Mouse (Mus musculus): Measurements from ENCODE around the gene Cdh24. TPM values are rescaled to one million over a fixed set of nuclear protein-coding genes. Genes with fewer than 3 reads are reported as not detected.
A peak's percentile ranks its signal among the peaks of the same experiment; 100 is the strongest.

The Cdh24 gene
- polyA plus RNA-seq, 1 experiment from 2014 or later: 4.1 TPM

DNA sequence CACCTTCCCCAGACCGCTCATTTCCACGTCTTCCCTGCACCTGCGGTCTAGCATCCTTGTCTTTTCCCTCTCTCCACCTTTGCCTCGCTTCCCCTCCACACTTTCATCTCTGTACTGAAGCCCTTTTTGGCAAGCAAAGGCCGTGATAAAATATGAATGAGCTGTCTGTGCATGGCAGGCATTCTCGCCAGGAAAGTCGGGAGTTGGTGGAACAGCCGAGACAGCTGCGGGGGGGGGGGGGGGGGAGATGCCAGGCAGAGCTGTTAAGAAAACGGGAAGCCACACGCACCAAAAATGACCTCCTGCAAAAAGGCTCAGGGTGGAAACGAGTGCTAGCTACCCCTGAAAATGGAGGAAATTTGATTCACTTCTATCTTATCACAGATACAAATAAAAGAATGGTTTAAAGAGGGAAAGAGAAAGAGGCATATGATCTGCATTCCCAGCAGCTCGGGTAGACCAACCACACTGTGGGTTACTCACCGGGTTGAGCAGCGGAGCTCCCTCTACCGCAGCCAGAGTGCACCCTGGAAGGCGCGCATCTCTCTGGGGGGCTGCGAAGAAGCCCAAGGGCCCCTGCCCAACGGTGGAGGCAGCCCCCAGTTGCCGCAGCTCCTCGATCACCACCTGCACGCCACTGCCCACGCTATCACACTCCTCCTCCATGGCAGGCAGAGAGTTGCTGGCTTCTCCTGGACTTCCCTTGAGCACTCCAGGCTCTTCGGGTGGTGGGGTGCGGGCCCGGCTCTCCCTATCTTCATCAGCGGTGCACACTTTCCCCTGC, 46.3 kb downstream of the Cdh24 start:
- 0 out of 2 replicates have a peak, but pooled peaks cover 3% of the 10 kb centered on the region for H3K9me3 ChIP-seq (replicated peaks)
- WGBS: 69% methylated on average over 28 of the region's 28 CpGs
- H3K27me3 ChIP-seq (ENCODE audit: low read depth, poor library complexity, severe bottlenecking): no peaks in the 10 kb centered on the region
- H3K36me3 ChIP-seq: peaks cover 56% of the 10 kb centered on the region
- peaks cover 7% of the 10 kb centered on the region; the same call in 1 of the 2 replicates for H3K4me1 ChIP-seq
- no peak overlapping the region for H3K27ac ChIP-seq (replicated peaks)
- no peak overlapping the region for H3K4me3 ChIP-seq
- DNase-seq (ENCODE audit: low spot score): no peak

DNA sequence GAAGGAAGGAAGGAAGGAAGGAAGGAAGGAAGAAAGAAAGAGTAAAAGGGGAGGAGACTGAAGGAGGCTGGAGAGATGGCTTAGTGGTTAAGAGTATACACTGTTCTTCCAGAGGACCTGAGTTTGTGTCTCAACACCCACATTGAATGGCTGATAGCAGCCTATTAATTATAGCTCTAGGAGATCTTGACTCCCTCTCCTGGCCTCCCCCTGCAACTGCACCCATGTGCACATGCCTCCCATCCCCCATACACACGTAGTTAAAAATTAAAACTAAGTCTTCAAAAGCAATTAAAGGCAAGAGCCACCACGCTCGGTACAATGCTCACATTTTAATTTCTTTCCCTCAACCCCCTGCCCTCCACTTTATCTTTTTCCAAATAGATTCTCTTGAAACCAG, 47.1 kb downstream of the Cdh24 start:
- Histone ChIP-seq H3K36me3 (peaks cover 51% of the 10 kb centered on the region), H3K4me3 (no peak overlapping the region), H3K9me3 (replicated peaks) (0 out of 2 replicates have a peak, but pooled peaks cover 3% of the 10 kb centered on the region), H3K27ac (replicated peaks) (no peak overlapping the region), H3K4me1 (peaks cover 7% of the 10 kb centered on the region; the same call in 1 of the 2 replicates), H3K27me3 (ENCODE audit: low read depth, poor library complexity, severe bottlenecking) (no peaks in the 10 kb centered on the region)
- 92% methylated on average over 3 of the region's 3 CpGs for WGBS
- DNase-seq (ENCODE audit: low spot score): no peak

DNA sequence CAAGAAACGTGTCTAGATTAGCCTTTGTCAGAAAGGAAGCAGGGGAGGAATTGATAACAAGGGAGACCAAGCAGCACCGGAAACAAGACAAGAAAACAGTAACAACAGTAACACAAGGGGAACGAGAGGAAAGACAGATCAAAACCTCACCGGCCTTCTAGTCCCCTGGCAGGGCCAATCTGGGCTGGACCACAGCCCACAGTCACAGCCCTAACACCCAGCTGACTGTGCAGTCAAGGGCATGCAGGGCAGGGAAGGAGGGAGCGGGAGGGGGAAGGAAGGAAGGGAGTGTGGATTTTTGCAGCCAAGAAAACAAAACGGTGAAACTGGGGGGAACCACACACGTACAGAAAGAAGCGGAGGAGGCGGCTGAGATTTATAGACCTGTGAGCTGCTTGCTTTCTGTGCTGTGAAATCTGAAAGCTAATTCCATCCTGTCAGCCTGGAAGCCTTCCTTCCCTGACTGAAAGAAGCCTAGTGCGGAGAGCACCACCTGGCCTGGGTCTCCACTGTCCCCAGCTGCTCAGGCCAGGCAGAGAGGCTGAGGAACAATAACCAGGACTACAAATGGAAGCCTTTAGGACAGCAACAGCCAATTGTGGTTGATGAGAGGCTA, 48.7 kb downstream of the Cdh24 start:
- DNase-seq (ENCODE audit: low spot score): no peak
- H3K27ac ChIP-seq (replicated peaks): peak overlapping the region; percentile 64
- WGBS: 82% methylated on average over 10 of the region's 10 CpGs

GRCm38 (mm10) chr14:54591056-54591455, 50.1 kb downstream of the Cdh24 start:
- no peak for DNase-seq (ENCODE audit: low spot score)
- H3K4me1 ChIP-seq: peaks cover 7% of the 10 kb centered on the region; the same call in 1 of the 2 replicates
- H3K27me3 ChIP-seq (ENCODE audit: low read depth, poor library complexity, severe bottlenecking): no peaks in the 10 kb centered on the region
- WGBS: 90% methylated on average over 16 of the region's 16 CpGs
- H3K9me3 ChIP-seq (replicated peaks): 0 out of 2 replicates have a peak, but pooled peaks cover 3% of the 10 kb centered on the region
- no peak overlapping the region for H3K4me3 ChIP-seq
- no peak overlapping the region for H3K27ac ChIP-seq (replicated peaks)
- H3K36me3 ChIP-seq: peaks cover 42% of the 10 kb centered on the region

More for the DNA sequence above, 48.7 kb downstream of the Cdh24 start:
- peaks cover 7% of the 10 kb centered on the region; the same call in 1 of the 2 replicates for H3K4me1 ChIP-seq
- peaks cover 44% of the 10 kb centered on the region for H3K36me3 ChIP-seq
- H3K9me3 ChIP-seq (replicated peaks): 0 out of 2 replicates have a peak, but pooled peaks cover 3% of the 10 kb centered on the region
- no peak overlapping the region for H3K4me3 ChIP-seq
- no peaks in the 10 kb centered on the region for H3K27me3 ChIP-seq (ENCODE audit: low read depth, poor library complexity, severe bottlenecking)

GRCm38 (mm10) chr14:54583681-54584338, 57.4 kb downstream of the Cdh24 start:
- Histone ChIP-seq H3K9me3 (replicated peaks) (no peaks in the 10 kb centered on the region), H3K27ac (replicated peaks) (no peak overlapping the region), H3K36me3 (peaks cover 34% of the 10 kb centered on the region), H3K27me3 (ENCODE audit: low read depth, poor library complexity, severe bottlenecking) (no peaks in the 10 kb centered on the region), H3K4me3 (no peak overlapping the region), H3K4me1 (peaks cover 4% of the 10 kb centered on the region; the same call in 1 of the 2 replicates)
- 47% methylated on average over 7 of the region's 7 CpGs for WGBS
- peak; percentile 67 for DNase-seq (ENCODE audit: low spot score)

DNA sequence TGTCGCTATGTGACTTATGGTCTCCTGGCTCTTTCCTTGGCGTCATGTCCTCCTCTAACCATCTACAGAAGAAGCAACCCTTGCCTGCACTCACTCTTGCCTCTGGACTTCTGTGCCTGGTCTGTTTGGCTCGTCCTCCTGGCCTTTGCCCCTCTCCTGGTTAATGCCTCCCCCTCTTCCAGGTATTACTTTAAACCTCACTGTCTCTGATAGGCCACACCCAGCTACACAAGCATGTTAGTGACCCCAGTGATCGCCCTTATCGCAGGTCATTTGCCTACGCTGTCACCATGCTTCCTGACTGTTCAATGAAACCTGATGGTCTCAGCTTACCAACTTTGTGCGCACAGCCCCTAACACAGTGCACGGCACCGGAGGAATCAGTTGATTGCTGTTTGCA, 58.6 kb downstream of the Cdh24 start:
- H3K36me3 ChIP-seq: peaks cover 34% of the 10 kb centered on the region
- 94% methylated on average over 9 of the region's 9 CpGs for WGBS
- H3K4me3 ChIP-seq: no peak overlapping the region
- no peak for DNase-seq (ENCODE audit: low spot score)
- no peaks in the 10 kb centered on the region for H3K27me3 ChIP-seq (ENCODE audit: low read depth, poor library complexity, severe bottlenecking)
- no peaks in the 10 kb centered on the region for H3K9me3 ChIP-seq (replicated peaks)
- peaks cover 15% of the 10 kb centered on the region for H3K4me1 ChIP-seq
- no peak overlapping the region for H3K27ac ChIP-seq (replicated peaks)

MicroRNAs within 50 kb of the gene (microRNA counts, 519-probe panel; counts per million panel counts)
- microRNA mmu-miR-686: not detected

Small RNAs within 50 kb of the gene (microRNA-seq; reads per million reads assigned to microRNA genes)
- not detected for gene Mir686
- not detected for gene Mir6948

Other genes with a start within 250 kb of the Cdh24 start
- 4.5 and 5.9 TPM in 2 replicates for gene Slc7a7, start 223.6 kb downstream of the Cdh24 start, polyA plus RNA-seq (2016; fragmentation: Nextera tagmentation; extraction: Ambion mirVana)
- gene Mrpl52, start 214.5 kb downstream of the Cdh24 start, polyA plus RNA-seq (2016; fragmentation: Nextera tagmentation; extraction: Ambion mirVana): 205 and 211 TPM in 2 replicates
- gene Mmp14, start 209.8 kb downstream of the Cdh24 start, polyA plus RNA-seq (2016; fragmentation: Nextera tagmentation; extraction: Ambion mirVana): 56.0 and 70.5 TPM in 2 replicates
- 25.1 and 26.0 TPM in 2 replicates for gene Lrp10, start 177.2 kb downstream of the Cdh24 start, polyA plus RNA-seq (2016; fragmentation: Nextera tagmentation; extraction: Ambion mirVana)
- 18.6 and 29.8 TPM in 2 replicates for gene Rem2, start 165.3 kb downstream of the Cdh24 start, polyA plus RNA-seq (2016; fragmentation: Nextera tagmentation; extraction: Ambion mirVana)
- gene Prmt5, start 123.8 kb downstream of the Cdh24 start, polyA plus RNA-seq (2016; fragmentation: Nextera tagmentation; extraction: Ambion mirVana): 148 and 155 TPM in 2 replicates
- 48.0 and 53.8 TPM in 2 replicates for gene Haus4, start 86.7 kb downstream of the Cdh24 start, polyA plus RNA-seq (2016; fragmentation: Nextera tagmentation; extraction: Ambion mirVana)
- 66.6 and 88.8 TPM in 2 replicates for gene Ajuba, start 63.8 kb downstream of the Cdh24 start, polyA plus RNA-seq (2016; fragmentation: Nextera tagmentation; extraction: Ambion mirVana)
- gene 4931414P19Rik, start 35.4 kb downstream of the Cdh24 start, polyA plus RNA-seq (2016; fragmentation: Nextera tagmentation; extraction: Ambion mirVana): 10.7 and 11.0 TPM in 2 replicates
- gene Psmb5, start 23.3 kb downstream of the Cdh24 start, polyA plus RNA-seq (2016; fragmentation: Nextera tagmentation; extraction: Ambion mirVana): 470 and 478 TPM in 2 replicates
- gene Psmb11, start 19.9 kb downstream of the Cdh24 start, polyA plus RNA-seq (2016; fragmentation: Nextera tagmentation; extraction: Ambion mirVana): 0.06 and 0.12 TPM in 2 replicates
- gene Gm17606, start 412 bp downstream of the Cdh24 start, polyA plus RNA-seq (2016; fragmentation: Nextera tagmentation; extraction: Ambion mirVana): not detected in 2 replicates
- 106 and 111 TPM in 2 replicates for gene 1700123O20Rik, start 44.9 kb upstream of the Cdh24 start, polyA plus RNA-seq (2016; fragmentation: Nextera tagmentation; extraction: Ambion mirVana)
- 128 and 145 TPM in 2 replicates for gene Acin1, start 45.6 kb upstream of the Cdh24 start, polyA plus RNA-seq (2016; fragmentation: Nextera tagmentation; extraction: Ambion mirVana)
- gene Gm29776, start 57.5 kb upstream of the Cdh24 start, polyA plus RNA-seq (2016; fragmentation: Nextera tagmentation; extraction: Ambion mirVana): 0.15 TPM in 1 of 2 replicates, not detected in the other
- gene Cebpe, start 70.8 kb upstream of the Cdh24 start, polyA plus RNA-seq (2016; fragmentation: Nextera tagmentation; extraction: Ambion mirVana): 0.09 and 0.11 TPM in 2 replicates
- 1.8 and 2.4 TPM in 2 replicates for gene Slc7a8, start 140.6 kb upstream of the Cdh24 start, polyA plus RNA-seq (2016; fragmentation: Nextera tagmentation; extraction: Ambion mirVana)
- not detected in 2 replicates for gene Rnf212b, start 172.8 kb upstream of the Cdh24 start, polyA plus RNA-seq (2016; fragmentation: Nextera tagmentation; extraction: Ambion mirVana)
- gene Homez, start 229.6 kb upstream of the Cdh24 start, polyA plus RNA-seq (2016; fragmentation: Nextera tagmentation; extraction: Ambion mirVana): 25.7 and 26.8 TPM in 2 replicates
- 0.31 and 0.81 TPM in 2 replicates for gene Ppp1r3e, start 236.2 kb upstream of the Cdh24 start, polyA plus RNA-seq (2016; fragmentation: Nextera tagmentation; extraction: Ambion mirVana)
- gene Bcl2l2, start 242.0 kb upstream of the Cdh24 start, polyA plus RNA-seq (2016; fragmentation: Nextera tagmentation; extraction: Ambion mirVana): 2.7 and 3.4 TPM in 2 replicates
- not detected in 2 replicates for gene Gm20521, start 242.1 kb upstream of the Cdh24 start, polyA plus RNA-seq (2016; fragmentation: Nextera tagmentation; extraction: Ambion mirVana)